Mouse (Mus musculus) limb, embryonic 14.5 days (tissue): ENCODE measurements at regions not wholly inside any gene's neighbourhood (a gene's known extent, or its start where the extent isn't known, plus 50 kb on each side); places are given as distances from the start of the nearest gene placed in this dataset.
A peak's percentile ranks its signal among the peaks of the same experiment; 100 is the strongest.

ENCODE experiments used
- ATAC-seq: fragments of 200-750 bp; cut with Nextera tagmentation; 2 replicates; pipeline ENCODE4 v1.8.0; 2017; ENCODE audit warnings: low read depth, moderate number of reproducible peaks, moderate TSS enrichment; ENCODE audit not compliant: low FRiP score
- DNase-seq: peaks from one replicate; pipeline ENCODE4 v3.0.0-alpha.2; 2015; ENCODE audit warnings: low spot score
- H3K27ac ChIP-seq: fragments of 300-500 bp; sonication (generic); replicated peaks from 2 replicates; pipeline ENCODE4 v1.5.1; 2014; ENCODE audit warnings: low read depth, mild to moderate bottlenecking, low read length, moderate library complexity, mixed read lengths
- H3K27me3 ChIP-seq: fragments of 300-500 bp; sonication (generic); 2 replicates; pipeline ENCODE4 v1.6.1; 2014; ENCODE audit warnings: low read length, mixed read lengths; ENCODE audit not compliant: control insufficient read depth, insufficient read depth
- H3K36me3 ChIP-seq: fragments of 300-500 bp; sonication (generic); 2 replicates; pipeline ENCODE4 v1.6.1; 2014; ENCODE audit warnings: mild to moderate bottlenecking, low read length, moderate library complexity, mixed read lengths; ENCODE audit not compliant: control insufficient read depth, insufficient read depth
- H3K4me1 ChIP-seq: fragments of 300-500 bp; sonication (generic); 2 replicates; pipeline ENCODE4 v1.6.1; 2014; ENCODE audit warnings: antibody characterized with exemption, low read length, mixed read lengths; ENCODE audit not compliant: control insufficient read depth, insufficient read depth
- H3K4me2 ChIP-seq: fragments of 300-500 bp; sonication (generic); replicated peaks from 2 replicates; pipeline ENCODE4 v1.6.1; 2014; ENCODE audit warnings: low read depth, mild to moderate bottlenecking, low read length, moderate library complexity; ENCODE audit not compliant: severe bottlenecking
- H3K4me3 ChIP-seq: fragments of 300-500 bp; sonication (generic); replicated peaks from 2 replicates; pipeline ENCODE4 v1.5.1; 2014; ENCODE audit warnings: low read length
- H3K9ac ChIP-seq: fragments of 300-500 bp; sonication (generic); 2 replicates; pipeline ENCODE4 v1.6.1; 2014; ENCODE audit warnings: mild to moderate bottlenecking, low read depth, low read length, moderate library complexity; ENCODE audit not compliant: severe bottlenecking
- H3K9me3 ChIP-seq: fragments of 300-500 bp; sonication (generic); 2 replicates; pipeline ENCODE4 v1.6.1; 2016; ENCODE audit warnings: low read length; ENCODE audit not compliant: control insufficient read depth
- POLR2A ChIP-seq: fragments of 200-500 bp; IDR thresholded peaks from 2 replicates; pipeline ENCODE4 v1.8.0; 2012; ENCODE audit warnings: inconsistent platforms, mild to moderate bottlenecking, moderate library complexity, borderline replicate concordance; ENCODE audit not compliant: insufficient read depth, insufficient read length; ENCODE audit errors: extremely low read depth
- WGBS: fragments of 180-500 bp; shearing (Covaris S2); extraction: QIAGEN DNeasy Blood & Tissue Kit; methylation state at CpG from one replicate; pipeline ENCODE4 v1.1.7; 2014; 5-methylcytosine and 5-hydroxymethylcytosine counted together

DNA sequence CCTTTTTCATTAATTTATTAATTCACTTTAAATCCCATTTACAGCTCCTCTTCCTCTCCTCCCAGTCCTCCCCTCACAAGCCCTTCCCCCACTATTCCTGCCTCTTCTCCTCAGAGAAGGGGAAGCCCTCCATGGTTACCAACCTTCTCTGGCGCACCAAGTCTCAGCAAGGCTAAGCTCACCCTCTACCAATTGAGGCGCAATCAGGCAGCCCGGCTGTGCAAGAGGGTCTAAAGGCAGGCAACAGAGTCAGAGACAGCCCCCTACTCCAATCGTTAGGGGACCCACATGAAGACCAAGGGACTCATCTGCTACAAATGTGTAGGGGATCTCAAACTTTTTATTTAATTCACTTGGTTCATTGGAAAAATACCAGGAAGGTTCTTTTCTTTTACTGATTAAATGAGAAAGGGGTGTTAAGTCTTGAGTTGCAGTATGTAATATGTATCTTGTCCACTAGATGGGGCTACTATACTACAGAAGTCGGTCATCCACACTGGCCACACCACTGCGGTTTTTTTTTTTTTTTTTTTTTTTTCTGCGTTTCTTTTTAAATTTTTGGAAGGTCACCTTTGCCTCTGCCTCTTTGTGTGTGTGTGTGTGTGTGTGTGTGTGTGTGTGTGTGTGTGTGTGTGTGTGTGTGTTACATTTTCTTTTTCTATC is 1411.4 kb downstream of the Slc22a22 start:
- no peak overlapping the region for H3K9ac ChIP-seq
- H3K9me3 ChIP-seq, result no peaks in the 10 kb centered on the region
- DNase-seq (peak; percentile 77), ATAC-seq (0 out of 2 replicates have a peak, but pooled peaks have one; percentile 70)
- H3K4me1 ChIP-seq, result no peaks in the 10 kb centered on the region
- no peak for TF ChIP-seq POLR2A
- H3K4me2 ChIP-seq, result no peak overlapping the region
- H3K4me3 ChIP-seq, result no peak overlapping the region
- H3K27me3 ChIP-seq, result no peaks in the 10 kb centered on the region
- no peaks in the 10 kb centered on the region for H3K36me3 ChIP-seq
- H3K27ac ChIP-seq, result no peak overlapping the region
- 35% methylated on average over 7 of the region's 7 CpGs for WGBS

DNA sequence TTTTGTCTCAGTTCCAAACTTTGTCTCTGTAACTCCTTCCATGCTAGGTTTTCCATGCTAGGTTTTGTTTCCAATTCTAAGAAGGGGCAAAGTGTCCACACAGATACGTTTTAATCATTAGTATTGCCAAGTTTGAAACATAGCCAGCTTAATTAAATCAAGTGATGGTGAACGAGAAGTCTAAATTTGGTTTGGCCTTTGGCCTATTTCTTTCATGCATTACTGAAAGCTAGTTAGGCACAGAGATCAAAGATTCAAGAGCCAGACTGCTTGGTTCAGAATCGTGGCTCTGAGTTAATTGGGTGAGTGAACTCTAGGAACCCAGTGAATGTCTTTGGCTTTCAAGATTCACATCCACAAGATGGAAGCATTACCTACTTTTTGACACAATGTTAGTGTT is 1414.8 kb downstream of the Slc22a22 start:
- Histone ChIP-seq H3K4me1 (no peaks in the 10 kb centered on the region), H3K27me3 (no peaks in the 10 kb centered on the region), H3K9me3 (no peaks in the 10 kb centered on the region), H3K27ac (no peak overlapping the region), H3K36me3 (no peaks in the 10 kb centered on the region), H3K4me2 (no peak overlapping the region), H3K4me3 (no peak overlapping the region), H3K9ac (no peak overlapping the region)
- DNase-seq, result no peak
- WGBS, result 34% methylated on average over 3 of the region's 3 CpGs
- TF ChIP-seq POLR2A, result no peak
- no peak for ATAC-seq

DNA sequence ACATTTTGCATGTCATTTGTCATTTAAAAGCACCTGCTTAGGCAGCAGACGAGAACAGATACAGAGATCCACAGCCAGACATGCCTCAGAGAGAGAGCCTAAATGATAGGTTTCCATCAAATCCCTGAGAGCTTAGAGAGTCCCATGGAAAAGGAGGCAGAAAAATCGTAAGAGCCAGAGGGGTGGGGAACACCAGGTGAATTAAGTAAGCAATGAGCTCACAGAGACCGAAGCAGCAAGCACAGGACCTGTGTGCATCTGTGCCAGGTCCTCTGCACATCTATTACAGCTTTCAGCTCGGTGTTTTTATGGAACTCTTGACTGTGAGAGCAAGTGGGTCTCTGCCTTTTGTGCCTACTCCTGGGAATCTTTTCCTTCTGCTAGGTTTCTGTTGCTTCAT is 1416.1 kb downstream of the Slc22a22 start:
- Histone ChIP-seq H3K27me3 (no peaks in the 10 kb centered on the region), H3K4me2 (no peak overlapping the region), H3K36me3 (no peaks in the 10 kb centered on the region), H3K9ac (no peak overlapping the region), H3K4me3 (no peak overlapping the region), H3K27ac (no peak overlapping the region), H3K9me3 (no peaks in the 10 kb centered on the region), H3K4me1 (no peaks in the 10 kb centered on the region)
- no peak for TF ChIP-seq POLR2A
- ATAC-seq, result no peak
- DNase-seq, result no peak
- WGBS, result 57% methylated on average over 4 of the region's 4 CpGs

DNA sequence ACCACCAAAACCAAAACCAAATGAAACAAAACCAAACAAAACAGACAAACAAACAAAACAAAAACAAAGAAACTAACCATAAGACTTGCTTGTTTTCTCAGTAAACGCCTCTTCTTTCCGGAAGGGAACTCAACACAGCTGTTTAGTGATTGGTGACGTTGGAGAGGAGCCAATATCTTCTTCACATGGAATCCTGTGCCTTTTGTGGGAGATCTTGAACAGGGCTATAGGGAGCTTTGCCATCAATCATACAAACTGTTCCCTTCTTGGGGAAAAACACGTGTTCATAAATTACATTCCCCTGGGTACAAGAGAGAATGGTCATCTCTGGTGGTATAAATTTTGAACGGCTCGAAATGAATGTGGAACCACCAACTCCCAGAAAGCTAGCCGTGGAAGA is 1426.7 kb downstream of the Slc22a22 start:
- ATAC-seq, result no peak

DNA sequence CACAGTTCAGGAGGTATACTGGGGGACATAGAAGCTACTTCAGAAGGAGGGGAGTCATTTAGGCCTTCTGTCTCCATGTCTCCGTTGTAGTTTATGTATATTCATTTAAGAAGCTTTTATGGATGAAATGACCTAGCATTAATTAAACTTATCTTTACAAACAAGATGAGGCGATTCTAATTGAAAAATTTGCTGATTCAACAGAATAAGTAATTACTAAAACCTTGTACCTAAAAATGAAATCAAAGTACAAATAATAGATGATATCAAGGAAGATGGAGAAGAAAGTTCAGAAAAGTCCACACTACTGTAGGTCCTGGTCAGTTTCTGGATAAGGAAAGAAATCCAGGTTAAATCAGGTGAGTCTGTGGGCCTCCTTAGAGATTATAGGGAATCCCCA is 1429.6 kb downstream of the Slc22a22 start:
- H3K4me3 ChIP-seq, result no peak overlapping the region
- no peak overlapping the region for H3K9ac ChIP-seq
- no peaks in the 10 kb centered on the region for H3K4me1 ChIP-seq
- ATAC-seq, result no peak
- WGBS, result 73% methylated on average over 2 of the region's 2 CpGs
- no peak overlapping the region for H3K4me2 ChIP-seq
- no peaks in the 10 kb centered on the region for H3K9me3 ChIP-seq
- no peaks in the 10 kb centered on the region for H3K36me3 ChIP-seq
- H3K27me3 ChIP-seq, result no peaks in the 10 kb centered on the region
- DNase-seq, result no peak
- TF ChIP-seq POLR2A, result no peak
- no peak overlapping the region for H3K27ac ChIP-seq

More for the DNA sequence above, 1426.7 kb downstream of the Slc22a22 start:
- H3K9ac ChIP-seq, result no peak overlapping the region
- WGBS, result 71% methylated on average over 7 of the region's 7 CpGs
- H3K9me3 ChIP-seq, result no peaks in the 10 kb centered on the region
- H3K36me3 ChIP-seq, result no peaks in the 10 kb centered on the region
- no peak overlapping the region for H3K4me2 ChIP-seq
- no peak for DNase-seq
- TF ChIP-seq POLR2A, result no peak
- no peaks in the 10 kb centered on the region for H3K27me3 ChIP-seq
- no peak overlapping the region for H3K27ac ChIP-seq
- no peak overlapping the region for H3K4me3 ChIP-seq
- no peaks in the 10 kb centered on the region for H3K4me1 ChIP-seq
